Mouse (Mus musculus) embryo, embryonic 10.5 days (tissue): ENCODE data around the gene Ets1.

ENCODE experiments used
- DNase-seq: peaks from one replicate; pipeline ENCODE4 v3.0.0-alpha.2; 2015; ENCODE audit warnings: low spot score

Gene Ets1

GRCm38 (mm10) chr9:32635627-32636385 is at the start of gene Ets1:
TSS of gene Ets1 (plus strand) at chr9:32636221.
- peak; percentile 82 for DNase-seq

DNA sequence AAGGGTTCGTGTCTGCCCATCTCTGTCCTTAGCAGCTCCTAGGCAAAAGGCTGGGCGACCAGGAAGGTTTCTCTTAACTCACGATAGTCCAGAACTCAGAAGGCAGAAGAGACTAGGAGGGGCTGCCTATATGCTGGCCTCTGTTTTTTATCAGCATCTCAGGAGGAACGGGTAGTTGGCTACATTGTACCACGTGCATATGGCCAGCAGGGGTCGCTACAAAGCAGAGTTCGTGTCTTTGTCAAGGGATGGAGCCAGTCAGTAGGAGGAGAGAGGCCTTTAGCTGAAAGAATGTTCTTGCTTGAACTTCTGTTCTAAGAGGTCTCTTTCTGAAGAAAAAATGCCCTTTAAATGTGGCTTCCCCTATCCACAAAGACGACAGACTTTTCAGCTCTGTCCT is 46.1 kb upstream of the Ets1 start:
- DNase-seq = peak; percentile 95

DNA sequence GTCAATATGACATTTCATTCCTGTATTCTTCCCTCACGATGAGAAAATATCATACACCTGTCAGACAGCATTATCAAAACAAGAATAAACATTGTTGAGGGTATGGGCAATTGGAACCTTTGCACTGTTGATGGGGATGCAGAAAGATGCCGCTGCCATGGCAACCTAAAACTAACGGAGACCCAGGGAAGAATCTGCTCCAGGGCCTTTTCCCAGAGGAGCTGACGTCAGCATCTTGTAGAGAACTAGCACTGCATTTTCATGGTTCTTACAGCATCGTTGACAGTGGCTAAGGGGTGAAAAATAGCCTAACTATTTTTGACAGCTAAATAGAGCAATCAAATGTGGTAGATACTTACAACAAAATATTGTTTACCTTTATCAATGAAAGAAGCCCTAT is 45.5 kb upstream of the Ets1 start:
- peak; percentile 25 for DNase-seq

GRCm38 (mm10) chr9:32591732-32592582 is 44.1 kb upstream of the Ets1 start:
- peak; percentile 96 for DNase-seq

DNA sequence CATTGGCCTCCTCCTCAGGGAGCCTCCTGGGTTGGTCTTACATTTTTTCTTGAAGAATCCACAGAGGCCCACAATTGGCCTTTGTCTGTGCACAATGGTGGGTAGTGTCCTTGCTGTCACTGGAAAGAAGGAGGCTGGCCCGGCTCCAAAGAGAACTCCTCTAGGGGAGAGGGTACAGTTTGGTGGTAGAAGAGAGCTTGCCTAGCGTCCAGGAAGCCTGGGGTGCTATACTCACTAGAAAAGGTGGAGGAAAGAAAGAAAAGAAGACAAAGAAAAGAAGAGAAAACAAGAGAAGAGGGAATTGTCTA is 43.5 kb upstream of the Ets1 start:
- DNase-seq = peak; percentile 41

DNA sequence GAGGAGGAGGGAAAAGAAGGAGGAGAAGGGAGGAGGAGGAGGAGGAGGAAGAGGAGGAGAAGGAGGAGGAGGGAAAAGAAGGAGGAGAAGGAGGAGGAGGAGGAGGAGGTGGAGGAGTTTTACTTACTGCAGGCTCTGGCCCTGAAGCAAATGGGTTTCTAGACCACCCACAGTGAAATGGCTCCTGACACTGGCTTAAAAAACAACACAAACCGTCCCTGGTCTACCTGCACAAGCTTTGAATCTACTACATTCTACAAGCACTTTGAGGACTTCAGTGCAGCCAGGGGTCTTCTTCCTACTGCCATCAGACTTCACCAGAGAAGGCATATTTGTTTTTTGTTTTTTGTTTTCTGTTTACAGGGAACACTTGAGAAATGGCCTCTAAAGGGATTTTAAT is 42.2 kb upstream of the Ets1 start:
- peak; percentile 27 for DNase-seq

DNA sequence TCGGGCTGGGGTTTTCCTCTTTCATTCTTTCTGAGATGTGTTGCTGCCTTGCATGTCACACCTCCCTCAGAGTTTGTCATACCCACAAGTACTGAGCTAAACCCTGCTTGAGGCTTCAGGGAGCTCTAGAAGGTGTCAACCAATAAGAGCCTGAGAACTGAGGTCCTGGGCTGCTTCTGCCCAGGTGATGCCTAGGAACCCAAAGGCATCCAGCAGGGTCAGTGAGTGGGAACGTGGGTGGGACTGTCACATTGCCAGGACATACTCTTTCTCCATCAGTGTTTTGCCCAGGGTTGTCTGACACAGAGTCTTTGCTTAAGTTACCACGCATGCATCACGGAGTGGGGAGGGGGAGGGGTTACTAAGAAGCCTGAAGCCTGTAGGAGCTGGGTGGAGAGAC is 41.7 kb upstream of the Ets1 start:
- peak; percentile 29 for DNase-seq

GRCm38 (mm10) chr9:32595076-32595820 is 40.8 kb upstream of the Ets1 start:
- DNase-seq = no peak

GRCm38 (mm10) chr9:32596366-32596765 is 39.7 kb upstream of the Ets1 start:
- DNase-seq = no peak

DNA sequence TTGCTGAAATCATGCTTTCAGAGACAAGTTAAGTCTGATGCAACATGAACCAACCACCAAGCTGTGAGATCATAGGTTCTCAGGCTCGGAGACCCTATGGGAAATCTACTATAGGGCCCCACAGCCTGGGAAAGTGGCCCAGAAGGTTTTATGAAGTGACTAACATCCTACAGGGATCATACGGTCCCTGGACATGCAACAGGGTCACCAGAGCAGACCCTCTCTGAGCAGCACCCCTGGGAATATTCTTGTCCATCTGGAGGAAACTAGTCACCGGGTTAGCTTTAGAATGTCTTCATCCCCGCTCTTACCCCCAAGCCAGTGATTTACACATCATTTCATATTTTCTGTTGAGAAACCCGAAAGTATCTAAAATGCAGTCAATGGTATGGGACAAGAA is 34.1 kb upstream of the Ets1 start:
- DNase-seq = no peak

GRCm38 (mm10) chr9:32603097-32603496 is 32.9 kb upstream of the Ets1 start:
- DNase-seq = no peak

- DNase-seq = peak; percentile 58
These were observed 28.8 kb upstream of the Ets1 start for GRCm38 (mm10) chr9:32607218-32607617.

- DNase-seq = no peak
These were observed 27.0 kb upstream of the Ets1 start for GRCm38 (mm10) chr9:32608831-32609610.

DNA sequence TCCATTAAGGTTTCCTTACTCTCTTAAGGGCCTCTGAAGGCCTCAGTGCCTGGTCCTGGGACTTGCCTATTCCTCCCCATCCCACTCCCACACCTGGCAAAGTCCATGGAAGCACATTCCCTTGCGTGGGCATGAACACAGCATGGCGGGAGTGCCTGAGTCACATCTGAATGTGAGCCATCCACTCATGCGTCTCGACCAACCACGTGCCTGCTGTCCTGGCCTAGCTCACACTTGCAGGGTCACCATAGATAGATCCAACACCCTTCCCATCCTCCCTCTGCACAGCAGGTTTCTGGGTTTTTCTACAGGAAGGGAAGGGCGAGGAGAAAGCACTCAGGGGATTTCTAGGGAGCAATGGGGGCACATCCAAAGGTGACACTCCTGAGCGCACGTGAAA is 25.8 kb upstream of the Ets1 start:
- no peak for DNase-seq

- no peak for DNase-seq
These were observed 25.4 kb upstream of the Ets1 start for GRCm38 (mm10) chr9:32610631-32611030.

DNA sequence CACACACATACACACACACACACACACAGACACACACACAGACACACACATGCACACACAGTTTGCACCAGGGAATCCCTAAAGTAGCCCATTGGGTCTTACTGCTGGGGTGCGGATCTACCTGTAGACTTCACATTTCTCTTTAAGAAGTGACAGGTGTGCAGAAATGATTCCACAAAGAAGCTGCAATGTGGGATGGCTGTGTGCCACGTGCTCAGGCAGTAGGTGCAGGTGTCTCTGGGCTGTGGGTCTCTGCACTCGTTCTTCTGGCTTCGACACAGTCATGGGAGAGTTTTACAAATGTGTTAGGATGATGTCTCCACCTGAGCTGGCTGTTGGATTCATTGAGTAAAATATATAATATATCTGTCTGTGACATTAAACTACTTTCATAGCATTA is 24.7 kb upstream of the Ets1 start:
- DNase-seq = no peak

DNA sequence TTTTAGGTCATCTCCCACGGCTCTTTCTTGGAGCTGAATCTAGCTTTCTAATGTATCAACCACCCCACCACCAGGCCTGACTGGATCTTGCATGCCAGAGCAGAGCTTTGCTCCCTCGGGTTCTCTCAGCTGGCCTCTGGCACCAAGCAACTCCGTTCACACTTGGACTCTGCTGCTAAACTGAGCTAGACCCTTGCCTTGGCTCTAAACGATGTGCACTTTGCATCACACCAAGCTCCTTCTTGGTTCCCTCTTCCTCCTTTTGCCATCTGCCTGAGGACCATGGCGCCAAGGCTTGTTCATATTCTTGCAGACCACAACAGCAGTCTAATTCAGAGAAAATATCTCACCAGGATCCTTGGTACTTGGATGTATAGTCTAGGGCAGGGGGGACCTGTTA is 23.6 kb upstream of the Ets1 start:
- DNase-seq = no peak

- no peak for DNase-seq
These were observed 23.1 kb upstream of the Ets1 start for GRCm38 (mm10) chr9:32612861-32613421.

DNA sequence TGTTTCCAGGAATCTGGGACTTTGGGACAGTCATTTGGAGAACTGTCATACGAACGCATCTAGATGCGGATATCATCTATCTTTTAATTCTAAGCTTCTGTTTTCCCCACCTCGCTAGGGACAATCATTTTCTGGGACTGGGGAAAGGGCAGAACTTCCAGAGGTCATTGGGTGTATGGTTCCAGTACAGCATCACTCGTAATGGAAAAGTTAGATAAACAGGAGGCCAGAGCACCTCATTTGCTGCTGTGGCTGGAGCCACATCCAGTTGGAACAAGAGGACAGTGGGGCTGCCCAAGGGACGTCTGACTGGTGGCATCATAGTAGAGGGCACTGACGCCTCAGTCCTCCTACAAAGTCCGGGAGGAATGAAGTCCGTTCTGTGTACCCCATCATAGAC is 21.8 kb upstream of the Ets1 start:
- DNase-seq = no peak

DNA sequence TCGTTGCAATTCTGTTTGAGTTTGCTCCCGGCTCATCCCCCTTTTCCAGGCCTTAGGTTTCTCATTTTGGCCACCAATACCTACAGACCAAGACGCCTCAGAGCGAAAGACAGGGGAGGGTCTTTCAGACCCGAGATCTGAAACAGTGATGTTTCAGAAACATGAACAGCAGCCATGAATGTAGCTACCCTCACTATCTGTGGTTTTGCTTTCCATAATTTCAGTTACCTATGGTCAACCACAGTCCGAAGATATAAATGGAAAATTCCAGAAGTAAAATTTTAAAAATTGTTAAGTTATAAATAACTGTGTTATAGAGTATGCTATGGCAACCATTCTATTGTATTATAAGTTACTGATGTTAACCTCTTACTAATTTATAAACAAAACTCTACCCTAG is 20.6 kb upstream of the Ets1 start:
- no peak for DNase-seq

- no peak for DNase-seq
These were observed 20.0 kb upstream of the Ets1 start for GRCm38 (mm10) chr9:32615986-32616385.
